Mouse (Mus musculus): ENCODE data around the gene Cars2.
"Not testable (repeated sequence)": the region's sequence is repeated elsewhere in the genome, so short reads cannot be mapped to it uniquely, and the experiment has no call there.

Cars2 gene

GRCm38 (mm10) chr8:11512711-11513110 is 37.9 kb downstream of the Cars2 start:
- no peak for DNase-seq (ENCODE audit: low read depth)

- no peak for DNase-seq (ENCODE audit: low read depth)
Measured at GRCm38 (mm10) chr8:11510971-11511370, 39.6 kb downstream of the Cars2 start.

- no peak for DNase-seq (ENCODE audit: low read depth)
Measured at GRCm38 (mm10) chr8:11508880-11509279, 41.7 kb downstream of the Cars2 start.

GRCm38 (mm10) chr8:11506802-11507201 is 43.8 kb downstream of the Cars2 start:
- peak; percentile 74 for DNase-seq (ENCODE audit: low read depth)

GRCm38 (mm10) chr8:11506074-11506473 is 44.5 kb downstream of the Cars2 start:
- DNase-seq (ENCODE audit: low read depth) = no peak

- no peak for DNase-seq (ENCODE audit: low read depth)
Measured at GRCm38 (mm10) chr8:11503476-11504232, 46.9 kb downstream of the Cars2 start.

- no peak for DNase-seq (ENCODE audit: low read depth)
Measured at GRCm38 (mm10) chr8:11498786-11499485, 51.6 kb downstream of the Cars2 start.

- DNase-seq (ENCODE audit: low read depth) = no peak
Measured at GRCm38 (mm10) chr8:11498281-11498680, 52.3 kb downstream of the Cars2 start.

- peak; percentile 97 for DNase-seq (ENCODE audit: low read depth)
Measured at GRCm38 (mm10) chr8:11497017-11497990, 53.3 kb downstream of the Cars2 start, which contains the start of gene Naxd. Gene Naxd (plus strand): TSS chr8:11497506.

GRCm38 (mm10) chr8:11492340-11492739 is 58.2 kb downstream of the Cars2 start:
- not testable (repeated sequence) for DNase-seq (ENCODE audit: low read depth)

GRCm38 (mm10) chr8:11487229-11487628 is 63.4 kb downstream of the Cars2 start:
- DNase-seq (ENCODE audit: low read depth) = no peak

- DNase-seq (ENCODE audit: low read depth) = peak; percentile 85
Measured at GRCm38 (mm10) chr8:11486142-11486541, 64.4 kb downstream of the Cars2 start.

- DNase-seq (ENCODE audit: low read depth) = no peak
Measured at GRCm38 (mm10) chr8:11482537-11482936, 68.0 kb downstream of the Cars2 start.

- DNase-seq (ENCODE audit: low read depth) = no peak
Measured at GRCm38 (mm10) chr8:11481876-11482275, 68.7 kb downstream of the Cars2 start.

GRCm38 (mm10) chr8:11479591-11479990 is 71.0 kb downstream of the Cars2 start:
- DNase-seq (ENCODE audit: low read depth) = no peak

GRCm38 (mm10) chr8:11478807-11479527 is 71.6 kb downstream of the Cars2 start:
- no peak for DNase-seq (ENCODE audit: low read depth)

- peak; percentile 78 for DNase-seq (ENCODE audit: low read depth)
Measured at GRCm38 (mm10) chr8:11477811-11478761, 72.5 kb downstream of the Cars2 start, which contains the start of gene Rab20. Gene Rab20 (minus strand): TSS chr8:11478710.

GRCm38 (mm10) chr8:11477178-11477553 is 73.4 kb downstream of the Cars2 start:
- DNase-seq (ENCODE audit: low read depth) = no peak

GRCm38 (mm10) chr8:11476338-11477177 is 74.0 kb downstream of the Cars2 start:
- peak; percentile 89 for DNase-seq (ENCODE audit: low read depth)

Measured in NIH3T3 (cell line).